Mouse (Mus musculus): Measurements from ENCODE around the gene Evc. TPM values are rescaled to one million over a fixed set of nuclear protein-coding genes. Genes with fewer than 3 reads are reported as not detected.

Evc gene
- polyA plus RNA-seq, 1 experiment from 2014 or later = 35.5 TPM

GRCm38 (mm10) chr5:37240550-37240949 is 96.1 kb downstream of the Evc start:
- ATAC-seq (ENCODE audit: insufficient number of reproducible peaks, insufficient read depth, low FRiP score, low TSS enrichment, low read depth) = no peak; the same call in 1 of the 2 replicates
- H3K36me3 ChIP-seq = no peaks in the 10 kb centered on the region
- peaks cover 18% of the 10 kb centered on the region for H3K4me1 ChIP-seq
- no peak overlapping the region for H3K4me2 ChIP-seq
- H3K9ac ChIP-seq = no peak overlapping the region
- peaks cover 71% of the 10 kb centered on the region for H3K27me3 ChIP-seq
- no peak overlapping the region for H3K27ac ChIP-seq
- WGBS = under 1% methylated on average over 5 of the region's 5 CpGs
- no peaks in the 10 kb centered on the region for H3K9me3 ChIP-seq
- H3K4me3 ChIP-seq = no peak overlapping the region

Other genes with a start within 250 kb of the Evc start
- 23.5 and 26.4 TPM in 2 replicates for gene Crmp1, start 95.0 kb downstream of the Evc start, polyA plus RNA-seq (2015; fragmentation: Nextera tagmentation; extraction: Ambion mirVana)
- 27.2 and 27.4 TPM in 2 replicates for gene Evc2, start 1.6 kb upstream of the Evc start, polyA plus RNA-seq (2015; fragmentation: Nextera tagmentation; extraction: Ambion mirVana)